Mouse (Mus musculus) intestine, postnatal 0 days (tissue): Measurements from ENCODE around the gene Dok7. TPM values are rescaled to one million over a fixed set of nuclear protein-coding genes. Genes with fewer than 3 reads are reported as not detected.

Experiments used
- ATAC-seq: fragments of 200-750 bp; cut with Nextera tagmentation; 2 replicates; pipeline ENCODE4 v1.8.0; 2017; ENCODE audit warnings: mild to moderate bottlenecking, moderate TSS enrichment, moderate library complexity
- H3K27ac ChIP-seq: fragments of 300-500 bp; sonication (generic); 2 replicates; pipeline ENCODE4 v1.5.1; 2014; ENCODE audit warnings: mild to moderate bottlenecking, low read depth, low read length, moderate library complexity
- H3K27me3 ChIP-seq: fragments of 300-500 bp; sonication (generic); replicated peaks from 2 replicates; pipeline ENCODE4 v1.6.1; 2014; ENCODE audit warnings: low read length, mixed read lengths; ENCODE audit not compliant: control insufficient read depth, insufficient read depth
- H3K36me3 ChIP-seq: fragments of 300-500 bp; sonication (generic); 2 replicates; pipeline ENCODE4 v1.6.1; 2014; ENCODE audit warnings: mild to moderate bottlenecking, moderate library complexity; ENCODE audit not compliant: control insufficient read depth, insufficient read depth
- H3K4me1 ChIP-seq: fragments of 300-500 bp; sonication (generic); replicated peaks from 2 replicates; pipeline ENCODE4 v1.6.1; 2014; ENCODE audit warnings: antibody characterized with exemption, low read length, mixed read lengths; ENCODE audit not compliant: control insufficient read depth, insufficient read depth
- H3K4me2 ChIP-seq: fragments of 300-500 bp; sonication (generic); replicated peaks from 2 replicates; pipeline ENCODE4 v1.6.1; 2014; ENCODE audit warnings: low read depth, mild to moderate bottlenecking, moderate library complexity
- H3K4me3 ChIP-seq: fragments of 300-500 bp; sonication (generic); 2 replicates; pipeline ENCODE4 v1.5.1; 2014; ENCODE audit warnings: low read depth, low read length
- H3K9ac ChIP-seq: fragments of 300-500 bp; sonication (generic); 2 replicates; pipeline ENCODE4 v1.6.1; 2014; ENCODE audit warnings: mild to moderate bottlenecking, low read depth, low read length
- H3K9me3 ChIP-seq: fragments of 300-500 bp; sonication (generic); 2 replicates; pipeline ENCODE4 v1.6.1; 2016; ENCODE audit warnings: mixed run types; ENCODE audit not compliant: control insufficient read depth
- CTCF ChIP-seq: sonication (generic); IDR thresholded peaks from 2 replicates; pipeline ENCODE4 v1.5.1; 2016; ENCODE audit warnings: low read depth, mild to moderate bottlenecking, control low read depth, antibody characterized with exemption, moderate library complexity
- WGBS: fragments of 180-500 bp; shearing (Covaris S2); extraction: QIAGEN DNeasy Blood & Tissue Kit; methylation state at CpG from one replicate; pipeline ENCODE4 v1.1.7; 2014; 5-methylcytosine and 5-hydroxymethylcytosine counted together
- microRNA-seq: library from miRNA; unstranded; fragments of <30 nt; microRNA quantifications from one replicate; pipeline ENCODE4, GENCODE M21; 2016
- polyA plus RNA-seq: library from polyadenylated mRNA; unstranded; fragments of >200 nt; fragmentation: Nextera tagmentation; extraction: Ambion mirVana; gene quantifications from 2 replicates; pipeline ENCODE4 v1.2.1, GENCODE M21; 2015

Gene Dok7
- polyA plus RNA-seq, 1 experiment from 2014 or later: 0.33 TPM

GRCm38 (mm10) chr5:35132278-35132980, 75.9 kb downstream of the Dok7 start:
- no peak for ATAC-seq
- no peak overlapping the region for H3K4me2 ChIP-seq
- TF ChIP-seq CTCF: no peak
- no peak overlapping the region for H3K27ac ChIP-seq
- no peak overlapping the region for H3K4me3 ChIP-seq
- no peaks in the 10 kb centered on the region for H3K9me3 ChIP-seq
- H3K9ac ChIP-seq: no peak overlapping the region
- no peaks in the 10 kb centered on the region for H3K36me3 ChIP-seq
- no peaks in the 10 kb centered on the region for H3K27me3 ChIP-seq
- H3K4me1 ChIP-seq: no peaks in the 10 kb centered on the region
- WGBS: 91% methylated on average over 9 of the region's 9 CpGs

- no peak for ATAC-seq
- Histone ChIP-seq H3K9ac (no peak overlapping the region), H3K36me3 (no peaks in the 10 kb centered on the region), H3K9me3 (no peaks in the 10 kb centered on the region), H3K4me2 (no peak overlapping the region), H3K4me3 (no peak overlapping the region), H3K27me3 (no peaks in the 10 kb centered on the region), H3K4me1 (no peaks in the 10 kb centered on the region), H3K27ac (no peak overlapping the region)
- TF ChIP-seq CTCF: no peak
- 82% methylated on average over 4 of the region's 4 CpGs for WGBS
These were observed 76.9 kb downstream of the Dok7 start for GRCm38 (mm10) chr5:35133468-35133867.

- Histone ChIP-seq H3K4me3 (no peak overlapping the region), H3K36me3 (no peaks in the 10 kb centered on the region), H3K27me3 (no peaks in the 10 kb centered on the region), H3K9ac (no peak overlapping the region), H3K27ac (no peak overlapping the region), H3K4me1 (no peaks in the 10 kb centered on the region), H3K4me2 (no peak overlapping the region), H3K9me3 (no peaks in the 10 kb centered on the region)
- no peak for ATAC-seq
- WGBS: 71% methylated on average over 3 of the region's 3 CpGs
- TF ChIP-seq CTCF: no peak
These were observed 77.7 kb downstream of the Dok7 start for GRCm38 (mm10) chr5:35134286-35134685.

- no peak overlapping the region for H3K9ac ChIP-seq
- H3K4me2 ChIP-seq: no peak overlapping the region
- no peaks in the 10 kb centered on the region for H3K27me3 ChIP-seq
- no peaks in the 10 kb centered on the region for H3K36me3 ChIP-seq
- 49% methylated on average over 5 of the region's 5 CpGs for WGBS
- H3K4me3 ChIP-seq: no peak overlapping the region
- no peak overlapping the region for H3K27ac ChIP-seq
- no peaks in the 10 kb centered on the region for H3K4me1 ChIP-seq
- ATAC-seq: no peak
- no peak for TF ChIP-seq CTCF
- H3K9me3 ChIP-seq: no peaks in the 10 kb centered on the region
These were observed 79.3 kb downstream of the Dok7 start for GRCm38 (mm10) chr5:35135903-35136302.

Small RNA genes lying within 50 kb of the gene (microRNA-seq; reads per million reads assigned to microRNA genes)
- 0.82 reads per million for gene Mir3097

Other genes starting within 250 kb of the Dok7 start
- 0.29 and 0.51 TPM in 2 replicates for gene Msantd1, start 148.8 kb upstream of the Dok7 start, polyA plus RNA-seq
- 4.1 and 4.7 TPM in 2 replicates for gene Rgs12, start 107.3 kb upstream of the Dok7 start, polyA plus RNA-seq
- gene Hgfac, start 15.3 kb upstream of the Dok7 start, polyA plus RNA-seq: 8.2 and 10.5 TPM in 2 replicates
- 47.7 and 50.6 TPM in 2 replicates for gene Lrpap1, start 49.0 kb downstream of the Dok7 start, polyA plus RNA-seq
- 0.13 TPM in 2 replicates for gene Adra2c, start 221.6 kb downstream of the Dok7 start, polyA plus RNA-seq